Mouse (Mus musculus): ENCODE measurements around the gene Gm20388. TPM values are rescaled to one million over a fixed set of nuclear protein-coding genes. Genes with fewer than 3 reads are reported as not detected.
"Not testable (repeated sequence)": the region's sequence is repeated elsewhere in the genome, so short reads cannot be mapped to it uniquely, and the experiment has no call there.

Gene Gm20388
- polyA plus RNA-seq, 1 experiment: 49.7 TPM

- TF ChIP-seq CTCF (conservative IDR thresholded peaks at IDR 0.05; ENCODE audit: insufficient read depth, insufficient read length, low read depth, low read length) (no peak), POLR2A (IDR thresholded peaks at IDR 0.05; ENCODE audit: low read depth, low read length) (no peak)
- H3K4me3 ChIP-seq (ENCODE audit: insufficient read depth, low read depth, low read length): no peak overlapping the region
- H3K4me1 ChIP-seq (ENCODE audit: control insufficient read depth, insufficient read depth, low read length): peaks cover 12% of the 10 kb centered on the region; the same call in 1 of the 2 replicates
- no peak overlapping the region for H3K27ac ChIP-seq (ENCODE audit: insufficient read depth, low read depth, low read length)
- DNase-seq: no peak
- WGBS: 64% methylated on average over 3 of the region's 3 CpGs
- no peaks in the 10 kb centered on the region for H3K27me3 ChIP-seq (replicated peaks; ENCODE audit: control insufficient read depth, insufficient read depth, low read length)
- no peaks in the 10 kb centered on the region for H3K36me3 ChIP-seq (ENCODE audit: control insufficient read depth, insufficient read depth, low read length)
Observed at GRCm38 (mm10) chr8:123215430-123215829, 3304.8 kb downstream of the Gm20388 start.

GRCm38 (mm10) chr8:123220917-123221316 lies 3310.3 kb downstream of the Gm20388 start:
- Histone ChIP-seq H3K27ac (ENCODE audit: insufficient read depth, low read depth, low read length) (no peak overlapping the region), H3K36me3 (ENCODE audit: control insufficient read depth, insufficient read depth, low read length) (no peaks in the 10 kb centered on the region), H3K4me3 (ENCODE audit: insufficient read depth, low read depth, low read length) (no peak overlapping the region), H3K4me1 (ENCODE audit: control insufficient read depth, insufficient read depth, low read length) (peaks cover 8% of the 10 kb centered on the region; the same call in 1 of the 2 replicates), H3K27me3 (replicated peaks; ENCODE audit: control insufficient read depth, insufficient read depth, low read length) (no peaks in the 10 kb centered on the region)
- DNase-seq: no peak
- WGBS: 34% methylated on average over 1 of the region's 1 CpGs
- TF ChIP-seq POLR2A (IDR thresholded peaks at IDR 0.05; ENCODE audit: low read depth, low read length) (no peak), CTCF (conservative IDR thresholded peaks at IDR 0.05; ENCODE audit: insufficient read depth, insufficient read length, low read depth, low read length) (no peak)

GRCm38 (mm10) chr8:123224278-123225266 lies 3313.9 kb downstream of the Gm20388 start, which contains the start of gene Cdk10:
TSS of gene Cdk10 (plus strand) at chr8:123224842.
- H3K4me3 ChIP-seq (ENCODE audit: insufficient read depth, low read depth, low read length): peak within 1 kb of the TSS; percentile 81
- H3K27ac ChIP-seq (ENCODE audit: insufficient read depth, low read depth, low read length): peak within 1 kb of the TSS; percentile 91
- H3K36me3 ChIP-seq (ENCODE audit: control insufficient read depth, insufficient read depth, low read length): no peaks in the 10 kb centered on the region
- peak; percentile 96 for DNase-seq
- peaks cover 8% of the 10 kb centered on the region; the same call in 1 of the 2 replicates for H3K4me1 ChIP-seq (ENCODE audit: control insufficient read depth, insufficient read depth, low read length)
- TF ChIP-seq CTCF (conservative IDR thresholded peaks at IDR 0.05; ENCODE audit: insufficient read depth, insufficient read length, low read depth, low read length) (0 out of 2 replicates have a peak, but pooled peaks have one; percentile 12), POLR2A (IDR thresholded peaks at IDR 0.05; ENCODE audit: low read depth, low read length) (peak; percentile 96)
- no peaks in the 10 kb centered on the region for H3K27me3 ChIP-seq (replicated peaks; ENCODE audit: control insufficient read depth, insufficient read depth, low read length)
- 1% methylated on average over 59 of the region's 59 CpGs for WGBS

- TF ChIP-seq POLR2A (IDR thresholded peaks at IDR 0.05; ENCODE audit: low read depth, low read length): no peak
- no peak for TF ChIP-seq CTCF (conservative IDR thresholded peaks at IDR 0.05; ENCODE audit: insufficient read depth, insufficient read length, low read depth, low read length)
- H3K4me3 ChIP-seq (ENCODE audit: insufficient read depth, low read depth, low read length): no peak overlapping the region
- WGBS: 97% methylated on average over 1 of the region's 1 CpGs
Observed at GRCm38 (mm10) chr8:123228416-123228815, 3317.8 kb downstream of the Gm20388 start.

DNA sequence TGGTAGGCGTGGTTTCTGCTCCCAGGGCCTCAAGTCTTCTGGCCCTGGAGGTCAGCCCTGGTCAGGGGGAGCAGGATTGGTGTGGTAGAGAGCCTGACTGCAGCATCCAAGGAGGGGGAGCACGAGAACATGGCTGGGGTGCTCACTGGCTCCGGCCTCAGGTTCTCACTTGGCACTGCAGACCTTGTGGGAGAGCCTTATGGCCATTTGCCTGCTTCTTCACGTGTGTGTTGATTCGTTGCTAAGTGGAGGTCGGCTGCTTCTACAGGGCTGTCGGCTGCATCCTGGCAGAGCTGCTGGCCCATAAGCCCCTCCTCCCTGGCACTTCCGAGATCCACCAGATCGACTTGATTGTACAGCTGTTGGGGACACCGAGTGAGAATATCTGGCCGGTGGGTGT lies 3319.7 kb downstream of the Gm20388 start:
- not testable (repeated sequence) for H3K27me3 ChIP-seq (replicated peaks; ENCODE audit: control insufficient read depth, insufficient read depth, low read length); DNase-seq; H3K4me3 ChIP-seq (ENCODE audit: insufficient read depth, low read depth, low read length); H3K4me1 ChIP-seq (ENCODE audit: control insufficient read depth, insufficient read depth, low read length); H3K36me3 ChIP-seq (ENCODE audit: control insufficient read depth, insufficient read depth, low read length); H3K27ac ChIP-seq (ENCODE audit: insufficient read depth, low read depth, low read length)
- WGBS: 83% methylated on average over 11 of the region's 11 CpGs

More at GRCm38 (mm10) chr8:123228416-123228815, 3317.8 kb downstream of the Gm20388 start:
- Histone ChIP-seq H3K27me3 (replicated peaks; ENCODE audit: control insufficient read depth, insufficient read depth, low read length) (no peaks in the 10 kb centered on the region), H3K36me3 (ENCODE audit: control insufficient read depth, insufficient read depth, low read length) (no peaks in the 10 kb centered on the region), H3K4me1 (ENCODE audit: control insufficient read depth, insufficient read depth, low read length) (peaks cover 8% of the 10 kb centered on the region; the same call in 1 of the 2 replicates), H3K27ac (ENCODE audit: insufficient read depth, low read depth, low read length) (no peak overlapping the region)
- no peak for DNase-seq

GRCm38 (mm10) chr8:123231742-123232141 lies 3321.1 kb downstream of the Gm20388 start:
- TF ChIP-seq CTCF (conservative IDR thresholded peaks at IDR 0.05; ENCODE audit: insufficient read depth, insufficient read length, low read depth, low read length) (peak; percentile 38), POLR2A (IDR thresholded peaks at IDR 0.05; ENCODE audit: low read depth, low read length) (no peak)
- WGBS: 46% methylated on average over 5 of the region's 5 CpGs
- peak; percentile 23 for DNase-seq
- Histone ChIP-seq H3K4me1 (ENCODE audit: control insufficient read depth, insufficient read depth, low read length) (peaks cover 4% of the 10 kb centered on the region), H3K4me3 (ENCODE audit: insufficient read depth, low read depth, low read length) (no peak overlapping the region), H3K36me3 (ENCODE audit: control insufficient read depth, insufficient read depth, low read length) (no peaks in the 10 kb centered on the region), H3K27me3 (replicated peaks; ENCODE audit: control insufficient read depth, insufficient read depth, low read length) (no peaks in the 10 kb centered on the region), H3K27ac (ENCODE audit: insufficient read depth, low read depth, low read length) (no peak overlapping the region)

DNA sequence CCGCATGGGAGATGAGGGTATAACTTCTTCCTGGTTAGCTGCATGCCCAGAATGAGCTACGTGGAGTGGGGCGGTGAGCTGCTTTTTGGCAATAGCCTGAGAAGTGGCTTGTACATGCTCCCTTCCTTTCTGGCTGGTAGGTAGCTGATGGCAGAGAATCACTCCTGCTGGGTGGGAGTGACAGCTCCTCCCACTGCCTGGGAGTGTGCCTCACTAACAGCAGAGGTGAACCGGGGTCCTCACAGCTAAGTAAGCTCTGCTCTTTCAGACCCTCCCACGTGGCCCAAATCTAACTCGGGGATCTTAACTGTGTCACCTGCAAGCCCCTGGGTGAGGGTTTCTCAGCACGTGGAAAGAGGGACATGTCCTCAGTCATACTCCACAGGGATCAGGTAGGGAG lies 3321.9 kb downstream of the Gm20388 start:
- H3K27ac ChIP-seq (ENCODE audit: insufficient read depth, low read depth, low read length): no peak overlapping the region
- TF ChIP-seq CTCF (conservative IDR thresholded peaks at IDR 0.05; ENCODE audit: insufficient read depth, insufficient read length, low read depth, low read length) (no peak), POLR2A (IDR thresholded peaks at IDR 0.05; ENCODE audit: low read depth, low read length) (no peak)
- peaks cover 4% of the 10 kb centered on the region for H3K4me1 ChIP-seq (ENCODE audit: control insufficient read depth, insufficient read depth, low read length)
- no peaks in the 10 kb centered on the region for H3K36me3 ChIP-seq (ENCODE audit: control insufficient read depth, insufficient read depth, low read length)
- H3K4me3 ChIP-seq (ENCODE audit: insufficient read depth, low read depth, low read length): no peak overlapping the region
- H3K27me3 ChIP-seq (replicated peaks; ENCODE audit: control insufficient read depth, insufficient read depth, low read length): no peaks in the 10 kb centered on the region
- DNase-seq: no peak
- 34% methylated on average over 7 of the region's 7 CpGs for WGBS

Data from kidney, adult 2 months (tissue).